Mouse (Mus musculus) spleen, adult 2 months (tissue): ENCODE data around the gene Map4k1.

ENCODE experiments used
- CTCF ChIP-seq: fragments of 200-500 bp; IDR thresholded peaks from 2 replicates; pipeline ENCODE4 v1.5.1; 2011; ENCODE audit warnings: mild to moderate bottlenecking, inconsistent platforms; ENCODE audit not compliant: insufficient read depth, insufficient read length, insufficient replicate concordance; ENCODE audit errors: extremely low read depth
- POLR2A ChIP-seq: fragments of 200-500 bp; IDR thresholded peaks from 2 replicates; pipeline ENCODE4 v1.6.1; 2011; ENCODE audit warnings: low read depth, low read length, inconsistent platforms

- TF ChIP-seq POLR2A (peak; percentile 44; the same call in 1 of the 2 replicates), CTCF (no peak)
These were observed at the start of gene Map4k1, which contains the start of gene Eif3k for GRCm38 (mm10) chr7:28981651-28982273.
